Mouse (Mus musculus) thymus, adult 2 months (tissue): ENCODE data around the gene Tmtc1. TPM values are rescaled to one million over a fixed set of nuclear protein-coding genes. Genes with fewer than 3 reads are reported as not detected.

ENCODE experiments used
- DNase-seq: peaks from one replicate; pipeline ENCODE4 v3.0.0; 2021
- H3K27ac ChIP-seq: fragments of 200-500 bp; 2 replicates; pipeline ENCODE4 v1.5.1; 2012; ENCODE audit warnings: low read length, control low read depth; ENCODE audit not compliant: control insufficient read depth, insufficient read depth
- H3K27me3 ChIP-seq: fragments of 200-500 bp; 2 replicates; pipeline ENCODE4 v1.6.1; 2012; ENCODE audit warnings: mild to moderate bottlenecking, low read length, moderate library complexity, mixed read lengths; ENCODE audit not compliant: control insufficient read depth, insufficient read depth
- H3K36me3 ChIP-seq: fragments of 200-500 bp; 2 replicates; pipeline ENCODE4 v1.6.1; 2012; ENCODE audit warnings: mild to moderate bottlenecking, low read length, moderate library complexity; ENCODE audit not compliant: control insufficient read depth, insufficient read depth
- H3K4me1 ChIP-seq: fragments of 200-500 bp; replicated peaks from 2 replicates; pipeline ENCODE4 v1.6.1; 2012; ENCODE audit warnings: low read length; ENCODE audit not compliant: control insufficient read depth, insufficient read depth
- H3K4me3 ChIP-seq: fragments of 200-500 bp; 2 replicates; pipeline ENCODE4 v1.5.1; 2012; ENCODE audit warnings: mild to moderate bottlenecking, low read length, control low read depth, moderate library complexity; ENCODE audit not compliant: control insufficient read depth, insufficient read depth
- CTCF ChIP-seq: fragments of 200-500 bp; IDR thresholded peaks from 2 replicates; pipeline ENCODE4 v1.5.1; 2012; ENCODE audit warnings: mild to moderate bottlenecking, control low read depth, low read length, moderate library complexity, borderline replicate concordance; ENCODE audit not compliant: control insufficient read depth, poor library complexity, insufficient read depth; ENCODE audit errors: extremely low read depth
- POLR2A ChIP-seq: fragments of 200-500 bp; IDR thresholded peaks from 2 replicates; pipeline ENCODE4 v1.6.1; 2012; ENCODE audit warnings: mild to moderate bottlenecking, low read length, control low read depth, moderate library complexity; ENCODE audit not compliant: control insufficient read depth, poor library complexity, insufficient read depth; ENCODE audit errors: extremely low read depth
- whole genome bisulfite sequencing: fragments of 180-500 bp; shearing (Covaris S2); methylation state at CpG from one replicate; pipeline ENCODE4 v1.1.7; 2018; 5-methylcytosine and 5-hydroxymethylcytosine counted together
- polyA plus RNA-seq: library from polyadenylated mRNA; depleted of rRNA; stranded (reverse); fragments of >200 nt; gene quantifications from 2 replicates; pipeline ENCODE4 v1.2.3, GENCODE M21; 2012

Gene Tmtc1
- polyA plus RNA-seq, 1 experiment = 6.4 TPM

DNA sequence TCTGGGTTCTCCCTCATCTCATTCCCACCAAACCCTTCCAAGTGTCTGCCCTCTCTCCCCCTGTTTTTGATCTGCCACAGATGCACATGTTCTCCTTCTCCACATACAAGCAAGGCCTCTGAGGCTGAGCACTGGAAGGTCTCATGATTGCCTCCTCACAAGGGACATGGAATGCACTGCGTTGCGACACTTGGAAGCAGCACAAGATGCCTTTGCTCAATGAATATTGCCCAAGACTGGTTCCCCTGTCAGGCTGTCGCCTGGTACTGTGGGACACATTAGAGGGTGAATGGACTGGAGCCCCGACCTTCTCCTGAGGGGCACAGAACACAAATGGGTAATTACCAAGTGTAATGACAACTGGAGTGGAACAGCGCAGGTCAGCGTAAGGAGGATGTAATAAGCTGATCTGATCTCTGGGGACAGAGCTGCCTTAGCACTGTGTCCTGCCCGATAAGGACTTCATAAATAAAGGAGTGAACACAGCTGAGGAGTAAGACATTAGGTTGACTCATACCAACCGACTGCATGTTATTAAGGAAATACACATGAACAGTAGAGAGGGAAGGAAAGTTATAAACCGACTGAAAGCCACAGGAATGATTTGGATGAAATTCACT lies 62.9 kb downstream of the Tmtc1 start:
- Histone ChIP-seq H3K36me3 (no peaks in the 10 kb centered on the region), H3K27me3 (no peaks in the 10 kb centered on the region), H3K4me3 (no peak overlapping the region), H3K27ac (no peak overlapping the region), H3K4me1 (no peaks in the 10 kb centered on the region)
- no peak for TF ChIP-seq POLR2A
- TF ChIP-seq CTCF = no peak
- no peak for DNase-seq
- 91% methylated on average over 9 of the region's 9 CpGs for WGBS

DNA sequence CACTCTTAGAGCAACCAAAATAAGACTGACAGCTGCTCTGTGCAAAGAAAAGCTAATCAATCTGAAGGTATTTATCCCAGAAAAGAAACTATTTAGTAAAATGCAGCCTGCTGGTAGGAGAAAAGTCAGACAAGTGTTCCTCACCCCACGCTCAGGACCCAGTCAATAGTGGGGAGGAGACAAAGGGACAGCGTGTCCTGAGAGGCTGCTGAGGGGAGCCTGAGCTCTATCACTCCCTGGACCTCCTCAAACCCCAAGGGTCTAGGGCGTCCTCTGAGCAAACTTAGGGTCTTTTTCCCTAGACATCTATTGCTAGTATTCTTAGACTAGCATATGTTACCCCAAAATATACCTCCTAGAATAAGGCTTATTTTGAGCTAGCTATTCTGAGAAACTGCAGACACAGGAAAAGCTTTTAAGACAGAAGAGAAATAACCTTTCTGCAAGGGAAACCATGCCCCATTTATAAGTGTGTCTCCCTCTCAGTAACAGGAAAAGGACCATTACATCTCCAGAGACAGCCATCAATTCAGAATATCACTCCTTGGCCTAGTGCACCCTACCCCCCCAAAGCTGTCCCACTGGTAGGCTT lies 68.5 kb downstream of the Tmtc1 start:
- Histone ChIP-seq H3K4me3 (no peak overlapping the region), H3K4me1 (no peaks in the 10 kb centered on the region), H3K36me3 (no peaks in the 10 kb centered on the region), H3K27me3 (no peaks in the 10 kb centered on the region), H3K27ac (no peak overlapping the region)
- no peak for TF ChIP-seq CTCF
- TF ChIP-seq POLR2A = no peak
- 90% methylated on average over 3 of the region's 3 CpGs for WGBS
- no peak for DNase-seq

DNA sequence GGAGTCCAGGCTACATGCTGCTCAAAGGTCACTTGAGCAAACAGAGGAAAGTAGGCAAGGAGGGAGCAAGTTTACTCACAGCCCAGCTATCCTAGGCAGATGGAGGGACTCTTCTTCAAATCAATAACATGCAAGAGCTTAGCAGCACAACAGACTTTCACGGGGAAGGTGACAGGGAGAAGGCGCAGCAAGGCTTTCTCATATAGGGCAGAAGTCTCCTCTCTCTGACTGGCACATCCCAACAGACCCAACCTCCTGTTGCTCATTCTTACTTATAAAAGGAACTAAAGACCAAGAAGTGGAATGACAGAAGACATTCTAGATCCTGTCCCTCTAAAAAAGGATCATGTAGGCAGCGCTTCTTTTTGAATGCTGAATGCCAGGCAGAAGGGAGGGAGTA lies 69.2 kb downstream of the Tmtc1 start:
- no peak overlapping the region for H3K27ac ChIP-seq
- 95% methylated on average over 3 of the region's 3 CpGs for WGBS

DNA sequence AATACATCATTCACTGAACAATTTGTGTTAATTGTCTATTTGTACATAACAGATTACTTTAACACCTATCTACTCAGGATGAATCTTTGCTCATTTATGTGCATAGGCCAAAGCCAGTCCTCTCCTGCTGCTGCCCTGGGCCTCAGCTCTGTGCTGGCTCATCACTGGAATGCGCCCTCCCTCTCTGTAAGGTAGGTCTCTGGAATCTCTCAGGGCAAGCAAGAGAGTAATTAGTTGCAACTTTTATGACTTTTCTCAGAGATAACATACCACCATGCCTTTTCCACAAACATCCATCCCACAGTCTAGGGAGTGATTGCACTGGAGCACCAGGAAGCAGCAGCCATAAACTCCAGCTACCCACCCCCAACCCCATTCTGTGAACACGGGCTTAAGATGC lies 70.7 kb downstream of the Tmtc1 start:
- Histone ChIP-seq H3K27ac (no peak overlapping the region), H3K27me3 (no peaks in the 10 kb centered on the region), H3K4me1 (no peaks in the 10 kb centered on the region), H3K36me3 (no peaks in the 10 kb centered on the region), H3K4me3 (no peak overlapping the region)
- 95% methylated on average over 2 of the region's 2 CpGs for WGBS
- TF ChIP-seq CTCF (no peak), POLR2A (no peak)
- DNase-seq = no peak

More for the DNA sequence above, 69.2 kb downstream of the Tmtc1 start:
- no peaks in the 10 kb centered on the region for H3K36me3 ChIP-seq
- no peaks in the 10 kb centered on the region for H3K4me1 ChIP-seq
- TF ChIP-seq POLR2A (no peak), CTCF (no peak)
- no peak overlapping the region for H3K4me3 ChIP-seq
- DNase-seq = no peak
- no peaks in the 10 kb centered on the region for H3K27me3 ChIP-seq

DNA sequence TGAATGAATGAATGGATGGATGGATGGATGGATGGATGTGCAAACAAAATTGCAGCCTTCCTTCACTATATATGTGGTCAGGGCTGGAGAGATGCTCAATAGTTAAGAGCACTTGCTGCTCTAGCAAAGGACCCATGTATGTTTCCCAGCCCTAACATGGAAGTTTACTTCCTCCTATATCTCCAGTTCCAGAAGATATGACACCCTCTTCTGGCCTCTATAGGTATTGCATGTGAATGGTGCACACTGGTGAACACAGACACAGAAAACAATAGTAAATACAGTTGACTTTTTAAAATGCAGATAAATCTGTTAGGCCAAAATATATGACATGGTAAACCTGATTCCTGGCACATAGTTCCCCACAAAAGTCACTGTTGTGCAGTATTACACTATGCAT lies 73.0 kb downstream of the Tmtc1 start:
- Histone ChIP-seq H3K27me3 (no peaks in the 10 kb centered on the region), H3K27ac (no peak overlapping the region), H3K4me1 (no peaks in the 10 kb centered on the region), H3K4me3 (no peak overlapping the region), H3K36me3 (no peaks in the 10 kb centered on the region)
- DNase-seq = peak; percentile 8
- TF ChIP-seq POLR2A (no peak), CTCF (no peak)

DNA sequence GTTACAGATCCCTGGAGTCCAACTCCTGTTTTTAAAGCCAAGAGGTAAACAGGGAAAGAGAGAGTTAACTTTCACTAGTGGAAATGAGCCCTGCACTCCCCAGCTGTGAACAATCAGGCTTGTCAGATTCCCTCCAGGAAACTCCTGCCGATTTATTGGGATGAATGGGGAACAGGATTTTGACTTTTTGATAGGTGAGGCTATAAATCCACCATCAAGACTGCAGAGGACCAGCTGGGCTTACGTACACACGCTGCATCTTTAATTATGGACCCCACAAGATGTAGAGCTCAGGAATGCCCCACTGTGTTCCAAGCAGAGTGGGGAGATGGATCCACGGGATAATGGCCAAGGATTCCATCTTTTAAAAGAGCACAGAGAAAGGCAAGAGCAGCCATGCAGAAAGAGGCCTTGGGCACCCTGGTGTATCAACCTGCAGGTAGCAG lies 77.1 kb downstream of the Tmtc1 start:
- no peak for TF ChIP-seq POLR2A
- Histone ChIP-seq H3K36me3 (no peaks in the 10 kb centered on the region), H3K4me3 (no peak overlapping the region), H3K4me1 (no peaks in the 10 kb centered on the region), H3K27me3 (no peaks in the 10 kb centered on the region), H3K27ac (no peak overlapping the region)
- DNase-seq = no peak
- WGBS = 74% methylated on average over 4 of the region's 4 CpGs

DNA sequence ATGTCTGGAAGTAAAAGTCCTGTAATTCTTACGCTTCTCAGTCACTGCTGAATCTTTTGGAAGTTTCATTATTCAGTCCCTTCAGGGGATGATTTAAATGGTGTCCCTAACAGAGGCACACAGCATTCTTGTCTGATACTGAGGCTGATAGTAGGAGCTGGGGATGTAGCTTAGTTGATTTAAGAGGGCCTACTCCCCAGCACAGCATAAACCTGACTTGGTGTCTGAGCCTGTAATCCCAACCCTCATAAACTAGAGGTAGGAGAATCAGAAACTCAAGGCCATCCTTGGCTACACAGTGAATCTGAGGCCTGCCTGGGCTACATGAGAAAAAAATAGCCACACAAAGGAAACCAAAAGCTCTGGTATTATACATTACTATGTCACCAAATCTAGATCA lies 77.6 kb downstream of the Tmtc1 start:
- Histone ChIP-seq H3K27ac (no peak overlapping the region), H3K36me3 (no peaks in the 10 kb centered on the region), H3K27me3 (no peaks in the 10 kb centered on the region), H3K4me1 (no peaks in the 10 kb centered on the region), H3K4me3 (no peak overlapping the region)
- 95% methylated on average over 1 of the region's 1 CpGs for WGBS
- DNase-seq = no peak
- no peak for TF ChIP-seq POLR2A
- no peak for TF ChIP-seq CTCF
